Mouse (Mus musculus) G1E-ER4 (cell line): ENCODE measurements around the gene Ube2g1. TPM values are rescaled to one million over a fixed set of nuclear protein-coding genes. Genes with fewer than 3 reads are reported as not detected.

Experiments used
- GATA1 ChIP-seq: IDR thresholded peaks from one replicate; pipeline ENCODE4 v1.8.0; 2012; ENCODE audit warnings: low read length, inconsistent platforms
- polyA plus RNA-seq: library from polyadenylated mRNA; stranded (reverse); fragments of >175 nt; gene quantifications from 2 replicates; pipeline ENCODE4 v1.2.3, GENCODE M21; 2012

The Ube2g1 gene
- polyA plus RNA-seq, 1 experiment: 33.5 TPM

- no peak for TF ChIP-seq GATA1
Measured at GRCm38 (mm10) chr11:72664641-72665040, 57.6 kb downstream of the Ube2g1 start.

GRCm38 (mm10) chr11:72670634-72671033, 63.6 kb downstream of the Ube2g1 start:
- TF ChIP-seq GATA1: no peak

DNA sequence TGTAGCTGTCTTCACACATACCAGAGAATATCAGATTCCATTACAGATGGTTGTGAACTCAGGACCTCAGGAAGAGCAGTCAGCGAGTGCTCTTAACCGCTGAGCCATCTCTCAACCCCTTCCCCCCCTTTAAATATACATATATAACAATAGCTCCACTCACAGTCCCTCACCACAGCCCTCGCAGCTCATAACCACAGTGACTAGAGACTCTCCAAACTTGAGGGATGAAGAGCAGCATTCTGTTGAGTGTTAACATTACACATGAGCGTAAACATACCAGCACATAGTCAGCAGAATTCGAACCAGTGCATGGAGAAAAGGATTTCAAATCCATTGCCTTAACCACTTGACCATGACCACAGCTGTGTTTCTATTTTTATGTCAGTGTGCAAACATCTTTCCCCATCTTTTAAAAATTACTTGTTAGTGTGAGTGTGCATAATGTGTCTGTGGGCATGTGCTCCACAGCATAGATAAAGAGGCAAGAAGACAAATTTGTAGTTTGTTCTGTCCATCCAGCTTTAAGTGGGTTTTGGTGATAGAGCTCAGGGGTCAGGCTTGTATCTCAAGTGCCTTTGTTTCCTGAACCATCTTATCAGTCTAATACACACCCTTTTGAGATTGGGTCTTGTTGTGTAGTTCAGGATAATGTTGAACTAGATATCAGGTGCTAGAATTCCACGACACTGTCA, 64.4 kb downstream of the Ube2g1 start:
- TF ChIP-seq GATA1: peak; percentile 71

DNA sequence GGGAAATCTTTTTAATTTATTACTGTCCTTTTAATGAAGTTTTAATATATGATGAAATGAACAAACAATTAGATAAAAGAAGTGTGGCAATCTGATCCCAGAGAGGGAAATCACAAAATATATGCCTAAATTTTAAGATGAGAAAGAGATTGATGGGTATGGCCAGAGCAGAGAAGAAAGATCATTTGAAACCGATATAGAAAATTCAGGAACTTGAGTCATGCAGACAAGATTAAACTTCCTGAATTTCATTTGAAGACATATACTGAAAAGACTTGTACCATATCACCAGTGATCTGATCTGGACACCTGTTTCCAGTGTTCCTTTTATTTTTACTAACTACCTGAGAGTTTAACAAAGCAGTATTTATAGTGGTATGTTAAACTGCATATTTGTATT, 65.4 kb downstream of the Ube2g1 start:
- TF ChIP-seq GATA1: no peak

DNA sequence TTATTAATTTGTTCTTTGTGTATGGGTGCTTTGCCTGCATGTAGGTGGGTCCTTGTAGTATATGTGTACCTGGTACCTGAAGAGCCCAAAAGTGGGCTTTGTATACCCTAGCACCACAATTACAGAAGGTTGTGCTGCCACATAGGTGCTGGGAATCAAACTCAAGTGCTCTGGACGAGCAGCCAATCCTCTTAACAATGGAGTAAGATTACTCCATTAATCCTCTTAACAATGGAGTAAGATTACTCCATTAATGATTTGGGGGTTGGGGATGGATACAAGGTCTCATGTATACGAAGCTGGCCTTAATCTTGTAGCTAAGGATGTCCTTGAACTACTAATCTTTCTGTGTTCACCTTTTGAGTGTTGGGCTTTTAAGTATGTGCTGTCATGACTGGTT, 68.2 kb downstream of the Ube2g1 start:
- no peak for TF ChIP-seq GATA1

- no peak for TF ChIP-seq GATA1
Measured at GRCm38 (mm10) chr11:72680726-72681125, 73.6 kb downstream of the Ube2g1 start.

GRCm38 (mm10) chr11:72683402-72683801, 76.3 kb downstream of the Ube2g1 start:
- TF ChIP-seq GATA1: no peak

DNA sequence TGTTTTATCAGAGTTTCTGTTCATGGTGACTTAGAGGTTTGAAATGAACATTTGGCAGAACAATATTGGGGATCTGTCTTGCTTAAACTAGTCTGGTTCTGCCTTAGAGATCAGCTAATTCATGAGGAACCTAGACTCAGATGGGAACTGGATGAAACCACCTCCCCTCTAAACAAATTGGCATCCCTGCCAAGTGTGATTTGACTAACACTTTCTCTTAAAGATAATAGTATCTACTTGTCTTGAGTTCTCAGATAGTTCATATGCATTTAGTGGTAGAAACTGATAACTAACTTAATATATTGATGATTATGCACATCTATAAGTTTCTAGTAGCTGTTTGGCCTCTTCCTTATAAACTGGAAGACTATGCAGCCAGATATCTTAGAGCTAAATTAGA, 79.6 kb downstream of the Ube2g1 start:
- TF ChIP-seq GATA1: no peak

GRCm38 (mm10) chr11:72688242-72688641, 81.2 kb downstream of the Ube2g1 start:
- no peak for TF ChIP-seq GATA1

- TF ChIP-seq GATA1: no peak
Measured at GRCm38 (mm10) chr11:72689115-72689514, 82.0 kb downstream of the Ube2g1 start.

DNA sequence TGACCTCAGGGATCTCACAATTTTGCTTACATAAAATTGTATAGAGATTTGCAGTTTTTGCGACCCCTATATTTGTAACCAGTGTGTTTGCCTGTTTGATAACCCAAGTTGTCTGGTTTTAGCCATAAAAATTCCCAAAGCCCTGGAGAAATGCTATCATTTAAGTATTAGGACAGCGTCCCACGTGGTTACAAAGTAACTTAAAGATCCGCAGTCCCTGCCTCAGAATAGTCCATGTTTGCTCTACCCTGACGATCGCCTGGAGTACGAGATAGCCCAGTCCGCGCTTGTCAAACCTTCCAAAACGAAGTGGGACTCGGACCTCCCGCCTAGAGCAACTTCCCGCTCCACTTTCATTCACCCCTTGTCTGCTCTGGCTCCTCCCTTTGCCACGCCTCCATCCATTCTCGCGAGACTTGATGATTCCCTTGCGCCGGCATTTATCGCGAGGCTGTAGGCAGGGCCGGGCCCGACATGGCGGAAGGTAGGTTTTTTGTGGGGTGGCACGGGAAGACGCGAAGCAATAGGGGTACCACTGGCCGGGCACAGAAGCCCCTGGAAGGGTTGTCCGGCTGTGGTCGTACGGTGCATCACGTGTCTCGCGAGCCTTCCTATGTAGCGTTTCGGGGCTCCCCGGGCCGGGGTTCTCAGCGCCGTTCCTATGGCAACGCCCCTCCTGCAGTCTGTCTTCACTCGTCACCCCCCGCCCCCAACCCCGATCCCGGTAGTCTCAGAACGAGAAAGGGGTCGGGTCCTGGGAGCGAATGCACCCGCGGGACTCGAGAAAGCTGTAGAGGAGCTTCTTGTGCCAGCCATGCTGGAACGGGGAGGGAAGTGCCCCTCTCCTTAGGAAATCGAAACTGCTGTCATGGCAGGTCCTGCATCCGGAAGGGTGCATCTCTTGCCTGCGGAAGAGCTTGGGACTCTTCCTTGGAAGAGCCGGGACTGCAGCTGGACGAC, 82.7 kb downstream of the Ube2g1 start, which contains the start of gene Ankfy1:
Gene Ankfy1 (plus strand): TSS at position 456 of the 960 bp plus-strand sequence.
- no peak for TF ChIP-seq GATA1

- no peak for TF ChIP-seq GATA1
Measured at GRCm38 (mm10) chr11:72692353-72692752, 85.3 kb downstream of the Ube2g1 start.

DNA sequence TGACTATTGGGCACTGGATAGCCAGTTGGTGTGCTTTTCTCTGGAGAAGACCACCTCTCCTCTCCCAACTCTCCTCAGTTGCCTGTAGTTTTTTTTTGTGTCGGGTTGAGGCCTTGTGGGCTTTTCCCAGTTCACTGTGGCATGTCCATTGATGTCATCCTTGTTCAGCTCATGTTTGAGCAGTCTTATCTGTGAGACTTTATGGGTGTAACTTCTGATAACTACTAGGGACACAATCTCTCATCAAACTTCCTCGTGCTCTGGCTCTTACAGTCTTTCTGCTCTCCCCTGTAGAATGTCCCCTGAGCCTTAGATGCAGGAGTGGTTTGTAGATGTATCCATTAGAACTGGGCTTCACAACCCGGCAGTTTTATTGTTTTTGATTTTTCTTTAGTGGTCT, 87.9 kb downstream of the Ube2g1 start:
- TF ChIP-seq GATA1: peak; percentile 72

- no peak for TF ChIP-seq GATA1
Measured at GRCm38 (mm10) chr11:72696368-72696971, 89.4 kb downstream of the Ube2g1 start.

DNA sequence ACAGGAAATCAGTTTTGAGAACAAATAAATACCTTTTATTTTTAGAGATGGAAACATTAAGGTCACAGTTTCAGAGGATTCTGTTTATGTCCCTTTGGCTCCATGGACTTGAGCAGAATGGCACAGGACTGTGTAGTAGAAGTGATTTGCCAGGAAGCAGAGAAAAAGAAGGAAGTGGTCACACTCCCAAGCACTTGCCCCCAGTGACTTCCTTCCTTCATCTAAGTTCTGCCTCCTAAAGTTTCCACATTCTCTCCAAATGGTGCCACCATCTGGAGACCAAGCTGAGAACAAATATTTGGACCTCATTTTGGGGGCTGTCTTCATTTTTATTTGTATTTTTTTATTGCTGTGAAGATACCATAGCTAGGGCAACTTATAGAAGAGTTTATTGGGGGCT, 90.2 kb downstream of the Ube2g1 start:
- TF ChIP-seq GATA1: no peak

GRCm38 (mm10) chr11:72712721-72713120, 105.6 kb downstream of the Ube2g1 start:
- no peak for TF ChIP-seq GATA1
